Mouse (Mus musculus) liver, embryonic 14.5 days (tissue): ENCODE data around the gene Zfp719.

Experiments
- CTCF ChIP-seq: IDR thresholded peaks from 2 replicates; pipeline ENCODE4 v1.5.1; 2016; ENCODE audit warnings: antibody characterized with exemption, low read depth, control low read depth
- EP300 ChIP-seq: IDR thresholded peaks from 2 replicates; pipeline ENCODE4 v1.6.1; 2016; ENCODE audit warnings: antibody characterized with exemption, low read depth

DNA sequence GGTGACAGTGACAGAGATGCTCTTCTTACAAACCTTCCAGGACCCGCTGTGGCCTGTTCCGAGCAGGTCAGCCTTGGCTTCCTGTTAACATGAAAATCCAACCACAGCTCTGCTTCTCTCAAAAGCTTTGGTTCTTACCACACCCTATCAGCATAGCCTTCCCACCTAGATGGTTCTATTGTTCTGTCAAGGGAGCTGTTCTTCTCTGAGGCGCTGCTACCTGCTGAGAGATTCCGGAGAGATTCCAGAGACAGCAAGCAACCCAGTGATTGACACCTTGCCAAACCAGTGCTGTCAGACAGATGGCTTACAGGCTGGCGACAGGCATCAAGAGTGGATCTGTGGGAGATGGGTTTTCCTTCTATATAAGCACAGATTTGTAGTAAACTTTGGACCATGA is 31.7 kb upstream of the Zfp719 start:
- TF ChIP-seq CTCF, result no peak
- no peak for TF ChIP-seq EP300
